Mouse (Mus musculus) bone marrow, adult 2 months (tissue): ENCODE results near the gene Slc25a11.

Experiments
- CTCF ChIP-seq: fragments of 200-500 bp; IDR thresholded peaks from 2 replicates; pipeline ENCODE4 v1.5.1; 2011; ENCODE audit warnings: low read length, control low read depth; ENCODE audit not compliant: control insufficient read depth, insufficient read depth
- POLR2A ChIP-seq: fragments of 200-500 bp; IDR thresholded peaks from 2 replicates; pipeline ENCODE4 v1.6.1; 2011; ENCODE audit warnings: low read depth, mild to moderate bottlenecking, control low read depth, low read length, borderline replicate concordance; ENCODE audit not compliant: control insufficient read depth

GRCm38 (mm10) chr11:70646259-70646555 is 1.1 kb downstream of the Slc25a11 start:
- TF ChIP-seq CTCF (no peak), POLR2A (no peak)
